Mouse (Mus musculus) ES-Bruce4 (cell line): ENCODE measurements around the gene Hist1h3d.

ENCODE experiments used
- CTCF ChIP-seq: IDR thresholded peaks from one replicate; pipeline ENCODE4 v1.8.1; 2011; ENCODE audit warnings: low read depth, low read length
- POLR2A ChIP-seq: IDR thresholded peaks from one replicate; pipeline ENCODE4 v1.8.1; 2011; ENCODE audit warnings: low read length; ENCODE audit not compliant: insufficient read depth

GRCm38 (mm10) chr13:23582219-23583056 is 6.9 kb downstream of the Hist1h3d start:
- TF ChIP-seq CTCF (no peak), POLR2A (no peak)
